Mouse (Mus musculus): ENCODE measurements around the gene Phf13. TPM values are rescaled to one million over a fixed set of nuclear protein-coding genes. Genes with fewer than 3 reads are reported as not detected.

Phf13 gene
- polyA plus RNA-seq, 1 experiment from 2014 or later, result 18.0 TPM

- WGBS, result 2% methylated on average over 10 of the region's 10 CpGs
Measured at GRCm38 (mm10) chr4:152010091-152010706, 14.1 kb upstream of the Phf13 start.

GRCm38 (mm10) chr4:152009076-152010051 lies 13.3 kb upstream of the Phf13 start:
- DNase-seq (ENCODE audit: low spot score), result peak; percentile 73
- H3K4me1 ChIP-seq (ENCODE audit: insufficient read depth, low read depth, low read length), result peaks cover 18% of the 10 kb centered on the region
- WGBS, result 2% methylated on average over 106 of the region's 115 CpGs

More at GRCm38 (mm10) chr4:152010091-152010706, 14.1 kb upstream of the Phf13 start:
- H3K9ac ChIP-seq (replicated peaks; ENCODE audit: low read depth), result peak overlapping the region; percentile 73
- no peak for TF ChIP-seq CTCF (IDR thresholded peaks at IDR 0.05)
- TF ChIP-seq EP300 (IDR thresholded peaks at IDR 0.05), result 0 out of 2 replicates have a peak, but pooled peaks have one; percentile 15
- no peaks in the 10 kb centered on the region for H3K27me3 ChIP-seq (replicated peaks; ENCODE audit: insufficient read depth, low read length)
- H3K9me3 ChIP-seq (ENCODE audit: low read length), result no peaks in the 10 kb centered on the region
- peak overlapping the region; percentile 100 for H3K4me2 ChIP-seq (replicated peaks; ENCODE audit: low read depth, low read length)
- ATAC-seq (peak; percentile 33), DNase-seq (ENCODE audit: low spot score) (peak; percentile 91)
- H3K36me3 ChIP-seq (ENCODE audit: insufficient read depth, low read length), result peaks cover 8% of the 10 kb centered on the region
- H3K27ac ChIP-seq (ENCODE audit: low read length), result peak overlapping the region; percentile 97
- H3K4me3 ChIP-seq (ENCODE audit: low read depth, low read length), result peak overlapping the region; percentile 74
- peaks cover 18% of the 10 kb centered on the region for H3K4me1 ChIP-seq (ENCODE audit: insufficient read depth, low read depth, low read length)

GRCm38 (mm10) chr4:152008622-152009075 lies 12.6 kb upstream of the Phf13 start, which contains the start of gene Klhl21:
TSS of gene Klhl21 (plus strand) at chr4:152008803.
- 0% methylated on average over 45 of the region's 45 CpGs for WGBS
- Histone ChIP-seq H3K4me2 (replicated peaks; ENCODE audit: low read depth, low read length) (peak within 1 kb of the TSS; percentile 100), H3K9me3 (ENCODE audit: low read length) (no peaks in the 10 kb centered on the region), H3K27ac (ENCODE audit: low read length) (peak within 1 kb of the TSS; percentile 97), H3K4me3 (ENCODE audit: low read depth, low read length) (peak within 1 kb of the TSS; percentile 74), H3K36me3 (ENCODE audit: insufficient read depth, low read length) (peaks cover 7% of the 10 kb centered on the region; the same call in 1 of the 2 replicates), H3K4me1 (ENCODE audit: insufficient read depth, low read depth, low read length) (peaks cover 18% of the 10 kb centered on the region), H3K27me3 (replicated peaks; ENCODE audit: insufficient read depth, low read length) (no peaks in the 10 kb centered on the region), H3K9ac (replicated peaks; ENCODE audit: low read depth) (peak within 1 kb of the TSS; percentile 73)
- DNase-seq (ENCODE audit: low spot score), result peak; percentile 98
- peak; percentile 90 for ATAC-seq
- TF ChIP-seq CTCF (IDR thresholded peaks at IDR 0.05), result no peak
- TF ChIP-seq EP300 (IDR thresholded peaks at IDR 0.05), result peak; percentile 72

More at GRCm38 (mm10) chr4:152009076-152010051, 13.3 kb upstream of the Phf13 start:
- Histone ChIP-seq H3K27ac (ENCODE audit: low read length) (peak overlapping the region; percentile 97), H3K9ac (replicated peaks; ENCODE audit: low read depth) (peak overlapping the region; percentile 73), H3K27me3 (replicated peaks; ENCODE audit: insufficient read depth, low read length) (no peaks in the 10 kb centered on the region), H3K9me3 (ENCODE audit: low read length) (no peaks in the 10 kb centered on the region), H3K36me3 (ENCODE audit: insufficient read depth, low read length) (peaks cover 7% of the 10 kb centered on the region), H3K4me2 (replicated peaks; ENCODE audit: low read depth, low read length) (peak overlapping the region; percentile 100), H3K4me3 (ENCODE audit: low read depth, low read length) (peak overlapping the region; percentile 74)
- ATAC-seq, result peak; percentile 66
- TF ChIP-seq EP300 (IDR thresholded peaks at IDR 0.05), result no peak
- no peak for TF ChIP-seq CTCF (IDR thresholded peaks at IDR 0.05)

- ATAC-seq (peak; percentile 16; the same call in 1 of the 2 replicates), DNase-seq (ENCODE audit: low spot score) (peak; percentile 58)
- WGBS, result under 1% methylated on average over 14 of the region's 14 CpGs
Measured at GRCm38 (mm10) chr4:152008148-152008500, 12.1 kb upstream of the Phf13 start.

GRCm38 (mm10) chr4:152007481-152008147 lies 11.6 kb upstream of the Phf13 start:
- Histone ChIP-seq H3K27me3 (replicated peaks; ENCODE audit: insufficient read depth, low read length) (no peaks in the 10 kb centered on the region), H3K4me1 (ENCODE audit: insufficient read depth, low read depth, low read length) (peaks cover 18% of the 10 kb centered on the region), H3K9ac (replicated peaks; ENCODE audit: low read depth) (peak overlapping the region; percentile 73; the same call in 1 of the 2 replicates), H3K27ac (ENCODE audit: low read length) (peak overlapping the region; percentile 97), H3K4me2 (replicated peaks; ENCODE audit: low read depth, low read length) (peak overlapping the region; percentile 100), H3K9me3 (ENCODE audit: low read length) (no peaks in the 10 kb centered on the region), H3K4me3 (ENCODE audit: low read depth, low read length) (peak overlapping the region; percentile 74), H3K36me3 (ENCODE audit: insufficient read depth, low read length) (peaks cover 2% of the 10 kb centered on the region; the same call in 1 of the 2 replicates)
- TF ChIP-seq CTCF (IDR thresholded peaks at IDR 0.05) (no peak), EP300 (IDR thresholded peaks at IDR 0.05) (no peak)
- peak; percentile 20 for ATAC-seq
- WGBS, result 8% methylated on average over 8 of the region's 8 CpGs
- peak; percentile 83 for DNase-seq (ENCODE audit: low spot score)

More at GRCm38 (mm10) chr4:152008148-152008500, 12.1 kb upstream of the Phf13 start:
- TF ChIP-seq CTCF (IDR thresholded peaks at IDR 0.05), result no peak
- TF ChIP-seq EP300 (IDR thresholded peaks at IDR 0.05), result no peak
- no peaks in the 10 kb centered on the region for H3K27me3 ChIP-seq (replicated peaks; ENCODE audit: insufficient read depth, low read length)
- H3K9ac ChIP-seq (replicated peaks; ENCODE audit: low read depth), result peak overlapping the region; percentile 73
- H3K4me2 ChIP-seq (replicated peaks; ENCODE audit: low read depth, low read length), result peak overlapping the region; percentile 100
- peak overlapping the region; percentile 97 for H3K27ac ChIP-seq (ENCODE audit: low read length)
- H3K4me3 ChIP-seq (ENCODE audit: low read depth, low read length), result peak overlapping the region; percentile 74
- H3K36me3 ChIP-seq (ENCODE audit: insufficient read depth, low read length), result peaks cover 7% of the 10 kb centered on the region; the same call in 1 of the 2 replicates
- H3K9me3 ChIP-seq (ENCODE audit: low read length), result no peaks in the 10 kb centered on the region
- peaks cover 18% of the 10 kb centered on the region for H3K4me1 ChIP-seq (ENCODE audit: insufficient read depth, low read depth, low read length)
